ENCODE assay signal across 8 mouse cellular contexts in genomic region chr2:83759216-83759648, GRCm38 (mm10). TPM values are rescaled to one million over a fixed set of nuclear protein-coding genes. Genes with fewer than 3 reads are reported as not detected.
DNase-seq lines count a peak whose midpoint lies in the region; ATAC-seq and TF ChIP-seq lines count a peak whose summit lies in the region.

No protein-coding gene starts in this region.

- H3K36me3 ChIP-seq in lung, postnatal 0 days (ENCODE audit: insufficient read depth, low read length), result peaks cover 9% of the 10 kb centered on the region; the same call in 1 of the 2 replicates
- H3K36me3 ChIP-seq in hindbrain, embryonic 10.5 days, result peaks cover 19% of the 10 kb centered on the region
- 0 out of 2 replicates have a peak, but pooled peaks cover 14% of the 10 kb centered on the region for H3K36me3 ChIP-seq in liver, postnatal 0 days (replicated peaks; ENCODE audit: insufficient read depth, low read length)

- WGBS in lung, postnatal 0 days, result 58% methylated on average over 11 of the region's 11 CpGs
- 56% methylated on average over 11 of the region's 11 CpGs for WGBS in lung, adult 2 months
- WGBS in hindbrain, embryonic 10.5 days, result 28% methylated on average over 11 of the region's 11 CpGs
- WGBS in liver, postnatal 0 days (ENCODE audit: insufficient replicate concordance), result 68% methylated on average over 11 of the region's 11 CpGs

- no peak overlapping the region for H3K4me2 ChIP-seq in lung, postnatal 0 days (replicated peaks; ENCODE audit: low read depth, low read length)
- no peak overlapping the region for H3K4me2 ChIP-seq in liver, postnatal 0 days (ENCODE audit: low read depth, low read length)

- DNase-seq in lung, postnatal 0 days (ENCODE audit: low spot score), result no peak
- no peak for DNase-seq in lung, adult 2 months
- DNase-seq in hindbrain, embryonic 10.5 days (ENCODE audit: low spot score), result peak; percentile 53
- no peak for DNase-seq in right cerebral cortex, postnatal 10 days (ENCODE audit: low spot score in 2 of 2)
- DNase-seq in left cerebral cortex, postnatal 25 days (ENCODE audit: low spot score in 2 of 2), result no peak
- no peak for DNase-seq in adrenal gland, postnatal 25 days
- no peak for DNase-seq in liver, postnatal 0 days

- H3K4me3 ChIP-seq in lung, postnatal 0 days (ENCODE audit: low read depth, low read length), result no peak overlapping the region
- no peak overlapping the region for H3K4me3 ChIP-seq in lung, adult 2 months (replicated peaks; ENCODE audit: extremely low read depth, low read depth, low read length)
- peak overlapping the region; percentile 20 for H3K4me3 ChIP-seq in hindbrain, embryonic 10.5 days
- H3K4me3 ChIP-seq in liver, postnatal 0 days (ENCODE audit: low read depth, low read length), result no peak overlapping the region

- ATAC-seq in lung, postnatal 0 days, result no peak
- ATAC-seq in megakaryocyte-erythroid progenitor cell, adult 5-6 weeks (replicated peaks; ENCODE audit: low FRiP score, low TSS enrichment, poor library complexity, severe bottlenecking), result peak; percentile 34
- ATAC-seq in liver, postnatal 0 days, result no peak

- no peaks in the 10 kb centered on the region for H3K9me3 ChIP-seq in lung, postnatal 0 days (ENCODE audit: low read length)
- H3K9me3 ChIP-seq in hindbrain, embryonic 10.5 days, result no peaks in the 10 kb centered on the region
- H3K9me3 ChIP-seq in liver, postnatal 0 days (ENCODE audit: low read length), result no peaks in the 10 kb centered on the region

- 0 out of 2 replicates have a peak overlapping the region, but pooled peaks have one; percentile 6 for H3K27ac ChIP-seq in lung, postnatal 0 days (ENCODE audit: low read length)
- peak overlapping the region; percentile 62 for H3K27ac ChIP-seq in hindbrain, embryonic 10.5 days
- H3K27ac ChIP-seq in liver, postnatal 0 days (ENCODE audit: low read depth), result no peak overlapping the region; the same call in 1 of the 2 replicates

- no peak for TF ChIP-seq EP300 in lung, postnatal 0 days (IDR thresholded peaks at IDR 0.05)
- TF ChIP-seq EP300 in liver, postnatal 0 days (IDR thresholded peaks at IDR 0.05; ENCODE audit: low read depth), result no peak

- no peaks in the 10 kb centered on the region for H3K4me1 ChIP-seq in lung, postnatal 0 days (ENCODE audit: insufficient read depth, low read depth, low read length)
- peaks cover 13% of the 10 kb centered on the region for H3K4me1 ChIP-seq in lung, adult 2 months (ENCODE audit: control insufficient read depth, insufficient read depth, low read length)
- peaks cover 14% of the 10 kb centered on the region for H3K4me1 ChIP-seq in hindbrain, embryonic 10.5 days (replicated peaks)
- H3K4me1 ChIP-seq in liver, postnatal 0 days (ENCODE audit: insufficient read depth), result no peaks in the 10 kb centered on the region

- TF ChIP-seq CTCF in lung, postnatal 0 days (IDR thresholded peaks at IDR 0.05), result no peak
- no peak for TF ChIP-seq CTCF in lung, adult 2 months (IDR thresholded peaks at IDR 0.05; ENCODE audit: insufficient read depth, low read length)
- no peak for TF ChIP-seq CTCF in liver, postnatal 0 days (IDR thresholded peaks at IDR 0.05; ENCODE audit: low read depth)

- no peak overlapping the region for H3K9ac ChIP-seq in lung, postnatal 0 days (replicated peaks; ENCODE audit: low read depth)
- H3K9ac ChIP-seq in liver, postnatal 0 days (replicated peaks), result no peak overlapping the region

- no peaks in the 10 kb centered on the region for H3K27me3 ChIP-seq in lung, postnatal 0 days (replicated peaks; ENCODE audit: insufficient read depth, low read length)
- no peaks in the 10 kb centered on the region for H3K27me3 ChIP-seq in hindbrain, embryonic 10.5 days (ENCODE audit: insufficient read depth, poor library complexity, severe bottlenecking)
- H3K27me3 ChIP-seq in liver, postnatal 0 days (ENCODE audit: insufficient read depth, low read length), result no peaks in the 10 kb centered on the region

- intact Hi-C loops in left cerebral cortex, postnatal 25 days (cut with DNase I), result no loop called here

- no peak for TF ChIP-seq POLR2A in lung, adult 2 months (IDR thresholded peaks at IDR 0.05; ENCODE audit: borderline replicate concordance, extremely low read depth, low read depth, low read length)

RNA-seq across cellular contexts. Expression of gene Itgav, which starts 35.0 kb away (rescaled TPM):
- 90.8 and 94.5 TPM in 2 replicates for polyA plus RNA-seq in lung, postnatal 0 days (2015; fragmentation: Nextera tagmentation; extraction: Ambion mirVana)
- 37.6 and 78.5 TPM in 2 replicates for polyA plus RNA-seq in lung, adult 2 months (2012; rRNA removed)
- 31.8 and 32.4 TPM in 2 replicates for polyA plus RNA-seq in hindbrain, embryonic 10.5 days (2016; fragmentation: Nextera tagmentation; extraction: Ambion mirVana)
- 8.1 and 13.8 TPM in 2 replicates for total RNA-seq in megakaryocyte-erythroid progenitor cell, adult 5-6 weeks (2014; fragmentation: Nextera tagmentation)
- total RNA-seq in megakaryocyte-erythroid progenitor cell, adult 5-6 weeks (2017), result 10.3 and 42.0 TPM in 2 replicates
- 100 to 1,000 TPM; 116 to 131 TPM for total RNA-seq in left cerebral cortex, postnatal 25 days (2021)
- 107 and 124 TPM in 2 replicates for total RNA-seq in adrenal gland, postnatal 25 days (2021)
- 25.1 and 26.5 TPM in 2 replicates for polyA plus RNA-seq in liver, postnatal 0 days (2015; fragmentation: Nextera tagmentation; extraction: Ambion mirVana)

RNA-seq across cellular contexts. Expression of gene Fam171b, which starts 53.2 kb away (rescaled TPM):
- polyA plus RNA-seq in lung, postnatal 0 days (2015; fragmentation: Nextera tagmentation; extraction: Ambion mirVana), result 0.26 and 0.29 TPM in 2 replicates
- polyA plus RNA-seq in lung, adult 2 months (2012; rRNA removed), result 0.18 and 0.41 TPM in 2 replicates
- 23.8 and 29.1 TPM in 2 replicates for polyA plus RNA-seq in hindbrain, embryonic 10.5 days (2016; fragmentation: Nextera tagmentation; extraction: Ambion mirVana)
- not detected in 2 replicates for total RNA-seq in megakaryocyte-erythroid progenitor cell, adult 5-6 weeks (2014; fragmentation: Nextera tagmentation)
- 0.19 TPM in 1 of 2 replicates, not detected in the other for total RNA-seq in megakaryocyte-erythroid progenitor cell, adult 5-6 weeks (2017)
- 100 to 1,000 TPM; 205 to 213 TPM for total RNA-seq in left cerebral cortex, postnatal 25 days (2021)
- 3.9 and 5.7 TPM in 2 replicates for total RNA-seq in adrenal gland, postnatal 25 days (2021)
- polyA plus RNA-seq in liver, postnatal 0 days (2015; fragmentation: Nextera tagmentation; extraction: Ambion mirVana), result 0.47 and 0.54 TPM in 2 replicates

Comparison
In these comparisons a context has a peak if more than half of its experiments do, and no peak if none do; other contexts are left out.
1. RNA of gene Fam171b, which starts 53.2 kb away (polyA plus RNA-seq): 23.8 to 29.1 TPM in hindbrain, embryonic 10.5 days; 0.47 to 0.54 TPM in liver, postnatal 0 days, 0.18 to 0.41 TPM in lung, adult 2 months and 0.26 to 0.29 TPM in lung, postnatal 0 days; every median in the first group is over 10 times any median in the second.